ENCODE assay signal across 9 mouse cellular contexts in genomic region chr4:59188474-59188801, GRCm38 (mm10). TPM values are rescaled to one million over a fixed set of nuclear protein-coding genes. Genes with fewer than 3 reads are reported as not detected.
DNase-seq lines count a peak whose midpoint lies in the region; ATAC-seq and TF ChIP-seq lines count a peak whose summit lies in the region.
"Had no signal": no experiment of that assay in that cellular context is flagged by ENCODE, and none has a peak within 500 bp of the region (broad histone marks: within the 10 kb centered on the region; RNA-seq: fewer than 3 reads in every experiment).

No protein-coding gene starts in this region.

- DNase-seq in left cerebral cortex, adult 2 months (ENCODE audit: extremely low spot score in 1 of 2, low spot score in 2 of 2), result no peak
- DNase-seq in left cerebral cortex, adult 11 months (ENCODE audit: low spot score), result no peak
- no peak for DNase-seq in frontal cortex, postnatal 10 days (ENCODE audit: low spot score in 2 of 2)
- no peak for DNase-seq in adrenal gland, adult 18-20 months (ENCODE audit: low spot score in 2 of 2)

- H3K9ac ChIP-seq in embryonic facial prominence, embryonic 12.5 days, result peak overlapping the region; percentile 96; the same call in 1 of the 2 replicates
- H3K9ac ChIP-seq in intestine, postnatal 0 days (ENCODE audit: low read depth, low read length), result peak overlapping the region; percentile 98; the same call in 1 of the 2 replicates
- peak overlapping the region; percentile 93; the same call in 1 of the 2 replicates for H3K9ac ChIP-seq in neural tube, embryonic 14.5 days (replicated peaks; ENCODE audit: low read depth, low read length)

- no peak; the same call in 1 of the 2 replicates for ATAC-seq in embryonic facial prominence, embryonic 12.5 days (ENCODE audit: insufficient number of reproducible peaks, insufficient read depth, low FRiP score, low TSS enrichment)
- no peak for ATAC-seq in intestine, postnatal 0 days
- no peak for ATAC-seq in neural tube, embryonic 14.5 days (ENCODE audit: low read depth)
- ATAC-seq in erythroid progenitor cell, adult 5-6 weeks (replicated peaks; ENCODE audit: low FRiP score, poor library complexity, severe bottlenecking), result no peak

- WGBS in embryonic facial prominence, embryonic 12.5 days, result 30% methylated on average over 4 of the region's 4 CpGs
- WGBS in intestine, postnatal 0 days, result 29% methylated on average over 4 of the region's 4 CpGs
- WGBS in neural tube, embryonic 14.5 days, result 17% methylated on average over 4 of the region's 4 CpGs

- no peak for TF ChIP-seq CTCF in left cerebral cortex, adult 2 months (IDR thresholded peaks at IDR 0.05)
- TF ChIP-seq CTCF in intestine, postnatal 0 days (IDR thresholded peaks at IDR 0.05; ENCODE audit: low read depth), result no peak

- intact Hi-C loops in left cerebral cortex, adult 2 months (cut with DNase I), result loop anchor here (2.0 to 10.0 kb wide), 3 partner anchors 154 to 379 kb away; partner anchors contain the start of gene Gng10

- peak overlapping the region; percentile 84 for H3K4me2 ChIP-seq in embryonic facial prominence, embryonic 12.5 days (replicated peaks)
- H3K4me2 ChIP-seq in intestine, postnatal 0 days (replicated peaks; ENCODE audit: low read depth), result peak overlapping the region; percentile 84
- H3K4me2 ChIP-seq in neural tube, embryonic 14.5 days (ENCODE audit: low read depth, low read length), result peak overlapping the region; percentile 55

- H3K4me3 ChIP-seq in left cerebral cortex, adult 2 months, result peak overlapping the region; percentile 89
- H3K4me3 ChIP-seq in embryonic facial prominence, embryonic 12.5 days, result peak overlapping the region; percentile 93
- peak overlapping the region; percentile 99 for H3K4me3 ChIP-seq in intestine, postnatal 0 days (ENCODE audit: low read depth, low read length)
- peak overlapping the region; percentile 96 for H3K4me3 ChIP-seq in neural tube, embryonic 14.5 days (ENCODE audit: low read depth, low read length)

- H3K27ac ChIP-seq in left cerebral cortex, adult 2 months, result peak overlapping the region; percentile 82; the same call in 1 of the 2 replicates
- H3K27ac ChIP-seq in embryonic facial prominence, embryonic 12.5 days, result peak overlapping the region; percentile 93; the same call in 1 of the 2 replicates
- H3K27ac ChIP-seq in intestine, postnatal 0 days (ENCODE audit: low read depth, low read length), result 0 out of 2 replicates have a peak overlapping the region, but pooled peaks have one; percentile 95
- H3K27ac ChIP-seq in neural tube, embryonic 14.5 days (ENCODE audit: low read depth, low read length), result peak overlapping the region; percentile 99

- no peaks in the 10 kb centered on the region for H3K9me3 ChIP-seq in embryonic facial prominence, embryonic 12.5 days
- H3K9me3 ChIP-seq in intestine, postnatal 0 days (ENCODE audit: control insufficient read depth), result no peaks in the 10 kb centered on the region
- no peaks in the 10 kb centered on the region for H3K9me3 ChIP-seq in neural tube, embryonic 14.5 days (ENCODE audit: control insufficient read depth, low read length)

- H3K36me3 ChIP-seq in embryonic facial prominence, embryonic 12.5 days, result no peaks in the 10 kb centered on the region
- H3K36me3 ChIP-seq in intestine, postnatal 0 days (ENCODE audit: control insufficient read depth, insufficient read depth), result no peaks in the 10 kb centered on the region
- no peaks in the 10 kb centered on the region for H3K36me3 ChIP-seq in neural tube, embryonic 14.5 days (ENCODE audit: control insufficient read depth, insufficient read depth, low read length)

- H3K4me1 ChIP-seq in embryonic facial prominence, embryonic 12.5 days, result peaks cover 4% of the 10 kb centered on the region; the same call in 1 of the 2 replicates
- H3K4me1 ChIP-seq in intestine, postnatal 0 days (replicated peaks; ENCODE audit: control insufficient read depth, insufficient read depth, low read length), result no peaks in the 10 kb centered on the region
- peaks cover 7% of the 10 kb centered on the region; the same call in 1 of the 2 replicates for H3K4me1 ChIP-seq in neural tube, embryonic 14.5 days (ENCODE audit: control insufficient read depth, insufficient read depth, low read length)

- no peaks in the 10 kb centered on the region for H3K27me3 ChIP-seq in embryonic facial prominence, embryonic 12.5 days
- H3K27me3 ChIP-seq in intestine, postnatal 0 days (replicated peaks; ENCODE audit: control insufficient read depth, insufficient read depth, low read length), result no peaks in the 10 kb centered on the region
- H3K27me3 ChIP-seq in neural tube, embryonic 14.5 days (ENCODE audit: control insufficient read depth, insufficient read depth, low read length), result no peaks in the 10 kb centered on the region

RNA-seq across cellular contexts. Expression of gene Ugcg, which starts 0.6 kb away (rescaled TPM):
- total RNA-seq in left cerebral cortex, adult 2 months (2021), result 10 to 100 TPM; 79.8 to 90.3 TPM
- 13.6 and 13.9 TPM in 2 replicates for polyA plus RNA-seq in embryonic facial prominence, embryonic 12.5 days (2016; fragmentation: Nextera tagmentation; extraction: Ambion mirVana)
- polyA plus RNA-seq in intestine, postnatal 0 days (2015; fragmentation: Nextera tagmentation; extraction: Ambion mirVana), result 20.3 and 25.3 TPM in 2 replicates
- polyA plus RNA-seq in neural tube, embryonic 14.5 days (2014; fragmentation: Nextera tagmentation; extraction: Ambion mirVana), result 25.9 and 26.6 TPM in 2 replicates
- total RNA-seq in adrenal gland, adult 18-20 months (2021), result 10 to 100 TPM; 31.7 to 32.0 TPM
- 44.4 and 45.4 TPM in 2 replicates for total RNA-seq in erythroid progenitor cell, adult 5-6 weeks (2015; ENCODE audit: low replicate concordance)
- total RNA-seq in erythroid progenitor cell, adult 5-6 weeks (2017; ENCODE audit: low replicate concordance), result 22.7 and 27.7 TPM in 2 replicates

RNA-seq across cellular contexts. Expression of gene AI481877, which starts 49.7 kb away (rescaled TPM):
- total RNA-seq in left cerebral cortex, adult 2 months (2021), result not detected
- not detected in 2 replicates for polyA plus RNA-seq in embryonic facial prominence, embryonic 12.5 days (2016; fragmentation: Nextera tagmentation; extraction: Ambion mirVana)
- polyA plus RNA-seq in intestine, postnatal 0 days (2015; fragmentation: Nextera tagmentation; extraction: Ambion mirVana), result not detected in 2 replicates
- polyA plus RNA-seq in neural tube, embryonic 14.5 days (2014; fragmentation: Nextera tagmentation; extraction: Ambion mirVana), result 0.05 TPM in 1 of 2 replicates, not detected in the other
- not detected for total RNA-seq in adrenal gland, adult 18-20 months (2021)
- total RNA-seq in erythroid progenitor cell, adult 5-6 weeks (2015; ENCODE audit: low replicate concordance), result not detected in 2 replicates
- total RNA-seq in erythroid progenitor cell, adult 5-6 weeks (2017; ENCODE audit: low replicate concordance), result not detected in 2 replicates
- total RNA-seq: left cerebral cortex, postnatal 25 days had no signal
